In genomic region chr17:64782307-64782706, GRCm38 (mm10) we compare ENCODE assay signal across 23 mouse cellular contexts. TPM values are rescaled to one million over a fixed set of nuclear protein-coding genes. Genes with fewer than 3 reads are reported as not detected.
DNase-seq lines count a peak whose midpoint lies in the region; ATAC-seq and TF ChIP-seq lines count a peak whose summit lies in the region.
"Had no signal": no experiment of that assay in that cellular context is flagged by ENCODE, and none has a peak within 500 bp of the region (broad histone marks: within the 10 kb centered on the region; RNA-seq: fewer than 3 reads in every experiment).

No protein-coding gene starts in this region.

- no peak overlapping the region for H3K9ac ChIP-seq in kidney, embryonic 15.5 days
- no peak overlapping the region for H3K9ac ChIP-seq in stomach, embryonic 15.5 days
- H3K9ac ChIP-seq: forebrain, embryonic 15.5 days; heart, embryonic 13.5 days; hindbrain, embryonic 15.5 days; midbrain, embryonic 12.5 days had no signal

- DNase-seq in kidney, adult 8-10 months, result peak; percentile 34 to 37
- DNase-seq in kidney, postnatal 36 days, result peak; percentile 47
- peak; percentile 21 for DNase-seq in lung, adult 2 months
- DNase-seq in gastrocnemius, postnatal 36 days, result no peak
- no peak for DNase-seq in left cerebral cortex, postnatal 14 days (ENCODE audit: low spot score in 2 of 2)
- DNase-seq: adrenal gland, postnatal 10 days; cerebellum, adult 11-12 months; cerebellum, postnatal 36 days; heart, postnatal 36 days; left cerebral cortex, postnatal 4 days; right cerebral cortex, postnatal 4 days; thymus, postnatal 4 days had no signal

- no peak overlapping the region for H3K4me3 ChIP-seq in kidney, embryonic 15.5 days (replicated peaks)
- H3K4me3 ChIP-seq in lung, adult 2 months (replicated peaks; ENCODE audit: extremely low read depth, low read depth, low read length), result no peak overlapping the region
- H3K4me3 ChIP-seq in stomach, embryonic 15.5 days (replicated peaks), result no peak overlapping the region
- H3K4me3 ChIP-seq: forebrain, embryonic 15.5 days; heart, embryonic 13.5 days; hindbrain, embryonic 15.5 days; midbrain, embryonic 12.5 days had no signal

- no peaks in the 10 kb centered on the region for H3K9me3 ChIP-seq in kidney, embryonic 15.5 days (replicated peaks)
- no peaks in the 10 kb centered on the region for H3K9me3 ChIP-seq in stomach, embryonic 15.5 days
- H3K9me3 ChIP-seq: forebrain, embryonic 15.5 days; heart, embryonic 13.5 days; hindbrain, embryonic 15.5 days; midbrain, embryonic 12.5 days had no signal

- no peak for ATAC-seq in kidney, embryonic 15.5 days (replicated peaks; ENCODE audit: low FRiP score)
- peak; percentile 22; the same call in 1 of the 2 replicates for ATAC-seq in stomach, embryonic 15.5 days (ENCODE audit: insufficient read depth, low FRiP score, low read depth)
- ATAC-seq: forebrain, embryonic 15.5 days had no signal

- TF ChIP-seq CTCF in lung, adult 2 months (IDR thresholded peaks at IDR 0.05; ENCODE audit: insufficient read depth, low read length), result no peak

- no peak overlapping the region for H3K27ac ChIP-seq in kidney, embryonic 15.5 days
- no peak overlapping the region for H3K27ac ChIP-seq in stomach, embryonic 15.5 days
- H3K27ac ChIP-seq: forebrain, embryonic 15.5 days; heart, embryonic 13.5 days; hindbrain, embryonic 15.5 days; macrophage; midbrain, embryonic 12.5 days had no signal

- no peak overlapping the region for H3K4me2 ChIP-seq in kidney, embryonic 15.5 days
- no peak overlapping the region for H3K4me2 ChIP-seq in stomach, embryonic 15.5 days
- H3K4me2 ChIP-seq: forebrain, embryonic 15.5 days; heart, embryonic 13.5 days; hindbrain, embryonic 15.5 days; midbrain, embryonic 12.5 days had no signal

- H3K36me3 ChIP-seq in kidney, embryonic 15.5 days, result no peaks in the 10 kb centered on the region
- no peaks in the 10 kb centered on the region for H3K36me3 ChIP-seq in stomach, embryonic 15.5 days
- H3K36me3 ChIP-seq: forebrain, embryonic 15.5 days; heart, embryonic 13.5 days; hindbrain, embryonic 15.5 days; midbrain, embryonic 12.5 days had no signal

- H3K4me1 ChIP-seq in kidney, embryonic 15.5 days, result peaks cover 6% of the 10 kb centered on the region; the same call in 1 of the 2 replicates
- no peaks in the 10 kb centered on the region for H3K4me1 ChIP-seq in lung, adult 2 months (ENCODE audit: control insufficient read depth, insufficient read depth, low read length)
- no peaks in the 10 kb centered on the region for H3K4me1 ChIP-seq in stomach, embryonic 15.5 days
- H3K4me1 ChIP-seq: forebrain, embryonic 15.5 days; hindbrain, embryonic 15.5 days; midbrain, embryonic 12.5 days had no signal

- H3K27me3 ChIP-seq in kidney, embryonic 15.5 days, result no peaks in the 10 kb centered on the region
- H3K27me3 ChIP-seq in stomach, embryonic 15.5 days (replicated peaks), result no peaks in the 10 kb centered on the region
- H3K27me3 ChIP-seq: forebrain, embryonic 15.5 days; hindbrain, embryonic 15.5 days; midbrain, embryonic 12.5 days had no signal

- 78% methylated on average over 3 of the region's 3 CpGs for WGBS in kidney, embryonic 15.5 days
- WGBS in lung, adult 2 months, result 76% methylated on average over 3 of the region's 3 CpGs
- 76% methylated on average over 3 of the region's 3 CpGs for WGBS in stomach, embryonic 15.5 days

- intact Hi-C loops in gastrocnemius, postnatal 36 days (cut with DNase I), result no loop called here
- intact Hi-C loops in left cerebral cortex, postnatal 14 days (cut with DNase I), result no loop called here

- TF ChIP-seq POLR2A in lung, adult 2 months (IDR thresholded peaks at IDR 0.05; ENCODE audit: borderline replicate concordance, extremely low read depth, low read depth, low read length), result no peak

RNA-seq across cellular contexts. Expression of gene 4930583I09Rik, which starts 53.6 kb away (rescaled TPM):
- not detected in 2 replicates for polyA plus RNA-seq in kidney, embryonic 15.5 days (2015; fragmentation: Nextera tagmentation; extraction: Ambion mirVana)
- polyA plus RNA-seq in lung, adult 2 months (2012; rRNA removed), result not detected in 2 replicates
- not detected in 2 replicates for polyA plus RNA-seq in stomach, embryonic 15.5 days (2015; fragmentation: Nextera tagmentation; extraction: Ambion mirVana)
- not detected for total RNA-seq in gastrocnemius, postnatal 36 days (2021)
- total RNA-seq in left cerebral cortex, postnatal 14 days (2021), result not detected
- total RNA-seq: adrenal gland, postnatal 10 days; gastrocnemius, adult 18-20 months; heart, postnatal 36 days; layer of hippocampus, postnatal 25 days; left cerebral cortex, postnatal 4 days had no signal
- polyA plus RNA-seq: embryonic facial prominence, embryonic 11.5 days; forebrain, embryonic 15.5 days; heart, embryonic 13.5 days; hindbrain, embryonic 15.5 days; macrophage; midbrain, embryonic 12.5 days; neural tube, embryonic 14.5 days had no signal

Comparison
In these comparisons a context has a peak if more than half of its experiments do, and no peak if none do; other contexts are left out.
1. DNase-seq: peak in kidney, adult 8-10 months (2 of 2), kidney, postnatal 36 days (2 of 2) and lung, adult 2 months (single experiment); none in gastrocnemius, postnatal 36 days (0 of 2) and left cerebral cortex, postnatal 14 days (0 of 2).